Mouse (Mus musculus): ENCODE measurements around the gene 4931440F15Rik. TPM values are rescaled to one million over a fixed set of nuclear protein-coding genes. Genes with fewer than 3 reads are reported as not detected.

4931440F15Rik gene
- total RNA-seq, 2 experiments from 2014 or later: 0.21 TPM; not detected in 1

GRCm38 (mm10) chr11:29807325-29807724 is 18.1 kb downstream of the 4931440F15Rik start:
- ATAC-seq (replicated peaks; ENCODE audit: poor library complexity, severe bottlenecking): peak; percentile 27

DNA sequence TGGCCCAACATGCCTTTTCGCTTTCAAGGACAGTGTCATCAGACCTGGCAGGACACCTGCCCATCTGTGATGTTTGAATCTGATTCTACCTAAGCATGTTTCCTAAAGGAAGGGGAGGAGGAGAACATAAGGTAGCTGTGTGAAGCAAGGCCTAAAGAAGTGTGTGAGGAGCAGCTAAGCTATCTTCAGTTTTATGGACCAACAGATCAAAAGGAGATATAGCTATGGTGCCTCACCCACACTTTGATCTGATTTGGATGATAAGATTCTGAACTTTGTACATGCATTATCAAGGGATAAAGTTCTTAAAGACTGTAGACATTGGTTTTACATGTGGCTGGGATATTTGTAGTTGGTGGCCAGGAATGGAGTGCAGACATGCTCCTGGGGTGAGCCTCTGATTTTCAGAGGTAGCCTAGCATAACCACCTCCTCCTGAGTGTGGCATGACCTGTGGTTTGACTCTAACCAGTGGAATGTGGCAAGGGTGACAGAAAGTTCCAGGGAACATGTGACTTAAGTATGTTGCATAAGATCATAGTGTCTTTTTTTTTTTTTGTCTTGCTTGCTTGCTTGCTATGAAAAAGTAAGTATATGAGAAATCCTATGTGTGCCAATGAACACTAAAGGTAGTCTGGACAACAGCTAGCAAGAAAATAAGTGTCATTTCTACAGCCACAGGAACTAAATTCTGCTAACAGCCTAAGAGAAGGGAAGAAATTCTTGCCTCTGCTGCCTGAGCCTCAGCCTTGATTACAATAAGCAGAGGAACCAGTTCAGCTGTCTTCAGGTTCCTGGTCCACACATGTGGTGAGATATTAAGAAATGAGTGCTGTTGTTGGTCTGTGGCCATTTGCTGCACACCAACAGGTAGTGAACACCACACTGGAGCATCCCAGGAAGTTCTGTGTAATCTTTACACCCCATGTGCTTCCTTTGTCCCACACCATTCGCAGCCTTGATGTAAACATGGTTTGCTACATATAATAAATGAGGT is 23.7 kb downstream of the 4931440F15Rik start:
- ATAC-seq (replicated peaks; ENCODE audit: poor library complexity, severe bottlenecking): peak; percentile 94

- ATAC-seq (replicated peaks; ENCODE audit: poor library complexity, severe bottlenecking): no peak
Measured at GRCm38 (mm10) chr11:29799839-29800238, 25.6 kb downstream of the 4931440F15Rik start.

- no peak for ATAC-seq (replicated peaks; ENCODE audit: poor library complexity, severe bottlenecking)
Measured at GRCm38 (mm10) chr11:29795106-29795505, 30.4 kb downstream of the 4931440F15Rik start.

GRCm38 (mm10) chr11:29794475-29794874 is 31.0 kb downstream of the 4931440F15Rik start:
- no peak for ATAC-seq (replicated peaks; ENCODE audit: poor library complexity, severe bottlenecking)

GRCm38 (mm10) chr11:29790796-29791195 is 34.7 kb downstream of the 4931440F15Rik start:
- no peak for ATAC-seq (replicated peaks; ENCODE audit: poor library complexity, severe bottlenecking)

GRCm38 (mm10) chr11:29788921-29789638 is 36.4 kb downstream of the 4931440F15Rik start:
- ATAC-seq (replicated peaks; ENCODE audit: poor library complexity, severe bottlenecking): no peak

DNA sequence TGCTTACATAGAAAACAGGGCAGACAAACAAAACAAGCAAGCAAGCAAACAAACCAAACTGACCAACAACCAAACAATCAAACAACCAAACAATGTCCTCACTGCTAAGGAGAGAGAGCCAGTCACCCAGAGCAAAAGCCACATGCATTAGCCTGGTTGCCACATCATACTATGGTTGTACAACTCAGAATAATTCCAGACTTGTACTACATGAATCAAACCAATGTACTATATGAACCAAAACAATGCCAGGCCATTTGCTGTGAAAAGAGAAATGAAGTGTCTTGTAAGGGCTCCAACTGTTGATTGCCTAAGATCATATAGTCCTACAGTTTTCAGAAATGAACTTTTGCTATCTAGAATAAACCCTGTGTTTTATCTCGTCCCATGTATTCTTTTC is 37.0 kb downstream of the 4931440F15Rik start:
- ATAC-seq (replicated peaks; ENCODE audit: poor library complexity, severe bottlenecking): no peak

GRCm38 (mm10) chr11:29787473-29787872 is 38.0 kb downstream of the 4931440F15Rik start:
- peak; percentile 59 for ATAC-seq (replicated peaks; ENCODE audit: poor library complexity, severe bottlenecking)

GRCm38 (mm10) chr11:29786583-29787219 is 38.8 kb downstream of the 4931440F15Rik start:
- ATAC-seq (replicated peaks; ENCODE audit: poor library complexity, severe bottlenecking): peak; percentile 96

DNA sequence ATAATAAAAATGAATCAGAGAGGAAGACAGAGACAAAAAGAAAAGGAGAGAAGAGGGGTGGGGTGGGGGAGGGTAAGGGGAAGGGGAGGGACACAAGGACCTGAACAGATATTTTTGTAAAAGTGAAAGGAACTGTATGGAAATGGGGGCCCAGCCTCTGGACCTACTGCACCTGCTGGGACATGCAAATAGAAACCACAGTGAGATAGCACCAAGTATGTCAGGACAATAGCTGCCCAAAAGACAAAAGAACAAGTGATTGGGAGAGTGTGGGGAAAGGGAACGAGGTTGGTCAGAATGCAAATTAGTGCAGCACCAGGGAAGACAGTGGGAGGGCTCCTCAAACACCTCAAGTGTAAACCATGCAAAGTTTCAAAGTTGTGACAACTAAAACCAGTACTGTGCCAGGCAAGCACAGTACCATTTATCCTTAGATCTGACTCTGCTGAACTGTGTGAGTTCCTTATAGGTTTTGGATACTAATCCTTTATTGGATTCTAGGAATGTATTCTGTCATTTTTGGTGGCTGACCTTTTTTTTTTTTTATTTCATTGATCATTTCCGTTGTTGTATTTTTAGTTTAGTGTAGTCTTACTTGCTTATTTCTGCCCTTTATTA is 46.0 kb downstream of the 4931440F15Rik start:
- no peak for ATAC-seq (replicated peaks; ENCODE audit: poor library complexity, severe bottlenecking)

- no peak for ATAC-seq (replicated peaks; ENCODE audit: poor library complexity, severe bottlenecking)
Measured at GRCm38 (mm10) chr11:29778936-29779335, 46.5 kb downstream of the 4931440F15Rik start.

- ATAC-seq (replicated peaks; ENCODE audit: poor library complexity, severe bottlenecking): 0 out of 2 replicates have a peak, but pooled peaks have one; percentile 14
Measured at GRCm38 (mm10) chr11:29777964-29778363, 47.5 kb downstream of the 4931440F15Rik start.

DNA sequence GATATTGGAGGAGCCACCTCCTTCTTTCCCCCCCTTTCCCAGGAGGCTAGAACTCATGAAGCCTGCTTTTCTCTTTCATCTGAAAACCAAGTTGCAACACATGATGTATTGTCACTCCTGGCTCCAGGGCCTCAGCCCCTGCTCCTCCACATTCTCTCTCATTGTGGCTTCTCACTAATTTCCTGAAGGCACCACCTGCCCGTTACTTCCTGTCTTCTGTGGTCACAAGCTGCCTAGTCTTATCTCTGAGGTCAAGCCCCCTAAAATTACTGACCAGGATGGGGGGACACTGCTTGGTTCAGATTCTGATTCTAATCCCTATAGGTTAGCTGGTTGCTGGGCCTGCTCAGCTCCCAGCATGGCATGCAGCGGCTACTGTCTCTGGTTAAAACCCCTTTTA is 50.7 kb downstream of the 4931440F15Rik start:
- ATAC-seq (replicated peaks; ENCODE audit: poor library complexity, severe bottlenecking): peak; percentile 70

DNA sequence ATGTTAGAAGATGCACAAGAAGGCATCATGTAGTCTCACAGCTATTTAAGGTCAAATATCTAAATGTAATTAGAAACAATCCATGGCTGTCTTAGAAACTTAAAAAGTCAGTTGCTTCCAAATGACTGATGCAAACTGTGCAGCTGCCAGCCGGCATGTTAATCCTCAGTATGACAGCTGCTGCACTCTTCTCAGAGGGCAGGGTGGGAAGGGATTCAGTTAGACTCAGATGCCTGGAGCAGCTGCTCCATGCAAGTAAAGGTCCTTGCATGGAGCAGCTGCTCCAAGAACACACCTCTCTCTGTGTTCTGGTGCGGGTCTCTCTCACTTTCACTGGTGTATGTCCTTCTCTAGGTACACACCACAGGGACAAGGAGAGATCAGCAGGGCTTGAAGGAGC is 51.2 kb downstream of the 4931440F15Rik start:
- 0 out of 2 replicates have a peak, but pooled peaks have one; percentile 5 for ATAC-seq (replicated peaks; ENCODE audit: poor library complexity, severe bottlenecking)

Other genes starting within 250 kb of the 4931440F15Rik start
- 61.8 and 68.1 TPM in 2 replicates for gene Rtn4, start 132.7 kb downstream of the 4931440F15Rik start, total RNA-seq (2014; fragmentation: Nextera tagmentation)
- gene Rtn4, start 132.7 kb downstream of the 4931440F15Rik start, total RNA-seq (2017): 60.3 and 62.0 TPM in 2 replicates
- 2.6 and 6.8 TPM in 2 replicates for gene Eml6, start 200.4 kb upstream of the 4931440F15Rik start, total RNA-seq (2014; fragmentation: Nextera tagmentation)
- 1.2 and 1.4 TPM in 2 replicates for gene Eml6, start 200.4 kb upstream of the 4931440F15Rik start, total RNA-seq (2017)

All from granulocyte monocyte progenitor cell, adult 5-6 weeks (primary cell).